Mouse (Mus musculus): ENCODE results near the gene Gm44965.
"Not testable (repeated sequence)": the region's sequence is repeated elsewhere in the genome, so short reads cannot be mapped to it uniquely, and the experiment has no call there.

DNA sequence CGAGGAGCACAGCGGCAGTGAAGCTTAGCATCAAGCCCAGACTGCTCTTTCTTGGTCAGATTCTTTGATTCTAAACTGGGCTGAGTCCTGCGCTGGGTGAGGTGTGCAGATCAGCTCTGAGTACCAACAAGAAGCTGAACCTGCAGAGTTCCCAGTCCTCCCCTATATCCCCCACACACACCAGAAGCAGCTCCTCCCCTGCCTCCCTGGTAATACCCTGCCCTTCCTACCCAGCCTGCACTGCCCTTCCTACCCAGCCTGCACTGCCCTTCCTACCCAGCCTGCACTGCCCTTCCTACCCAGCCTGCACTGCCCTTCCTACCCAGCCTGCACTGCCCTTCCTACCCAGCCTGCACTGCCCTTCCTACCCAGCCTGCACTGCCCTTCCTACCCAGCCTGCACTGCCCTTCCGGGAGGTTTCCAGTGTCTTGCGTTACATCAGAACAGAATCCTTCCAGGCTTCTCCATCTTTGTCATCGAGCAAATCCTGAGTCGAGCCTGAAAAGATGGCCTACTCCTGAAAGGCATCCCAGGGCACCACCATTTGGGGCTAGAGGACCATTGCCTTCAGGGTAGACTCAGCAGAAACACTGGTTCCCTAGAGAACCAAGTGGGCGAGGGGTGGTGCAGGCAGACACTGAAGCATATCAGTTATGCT, 28.6 kb downstream of the Gm44965 start:
- not testable (repeated sequence) for TF ChIP-seq CTCF (IDR thresholded peaks at IDR 0.05; ENCODE audit: borderline replicate concordance, insufficient read depth, low read depth, low read length); POLR2A (IDR thresholded peaks at IDR 0.05; ENCODE audit: borderline replicate concordance, insufficient read depth, low read length)

Data from cerebellum, adult 2 months (tissue).